Mouse (Mus musculus) kidney, adult 8-10 months (tissue): Measurements from ENCODE around the gene Casp9.
"Not testable (repeated sequence)": the region's sequence is repeated elsewhere in the genome, so short reads cannot be mapped to it uniquely, and the experiment has no call there.

Experiments
- DNase-seq, 2 experiments: peaks; one replicate each; pipeline ENCODE4 v3.0.0; 2022

Gene Casp9

GRCm38 (mm10) chr4:141793282-141794151 lies at the start of gene Casp9:
Gene Casp9, plus strand, starts transcription at chr4:141793612.
- peak; percentile 98 to 99 for DNase-seq

DNA sequence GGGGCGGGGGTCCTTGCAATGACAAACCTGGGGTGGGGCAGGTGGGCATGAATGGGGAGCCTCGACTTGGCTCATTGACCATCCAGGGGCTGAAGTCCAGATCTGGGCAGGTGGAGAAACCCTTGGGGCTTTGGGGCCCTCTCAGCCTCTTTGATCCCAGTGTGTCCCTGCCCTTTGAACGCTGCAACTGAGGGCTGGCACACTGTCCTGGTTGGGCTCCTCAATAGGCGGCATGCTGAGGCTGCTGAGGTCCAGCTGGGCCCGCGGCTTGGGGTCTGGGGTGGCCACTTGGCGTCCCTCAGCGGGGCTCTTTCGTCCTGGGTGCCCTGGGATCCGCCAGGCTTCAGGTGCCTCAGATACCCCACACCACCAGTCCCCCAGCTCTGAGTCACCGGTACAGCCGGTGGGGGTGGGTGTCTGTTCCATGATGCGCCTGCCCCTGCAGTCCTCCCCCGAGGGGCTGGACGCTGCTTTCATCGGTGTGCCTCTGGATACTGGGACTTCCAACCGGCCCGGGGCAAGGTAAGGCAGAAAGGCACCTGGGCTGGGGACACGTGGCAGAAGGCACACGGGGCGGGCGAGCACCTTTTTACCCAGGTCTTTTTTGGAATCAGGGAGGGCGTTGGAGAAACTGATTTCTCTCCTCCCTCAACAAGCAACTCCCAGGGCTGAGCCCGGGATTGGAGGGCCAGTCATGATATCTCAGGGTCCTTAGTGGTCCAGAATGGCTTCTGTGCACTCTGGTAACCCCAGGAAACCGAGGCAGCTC lies 46.6 kb upstream of the Casp9 start, which contains the start of gene Agmat:
Gene Agmat (plus strand): TSS at position 95 of the 769 bp plus-strand sequence.
- DNase-seq, result peak in 1 of 2 experiments; percentile 37

DNA sequence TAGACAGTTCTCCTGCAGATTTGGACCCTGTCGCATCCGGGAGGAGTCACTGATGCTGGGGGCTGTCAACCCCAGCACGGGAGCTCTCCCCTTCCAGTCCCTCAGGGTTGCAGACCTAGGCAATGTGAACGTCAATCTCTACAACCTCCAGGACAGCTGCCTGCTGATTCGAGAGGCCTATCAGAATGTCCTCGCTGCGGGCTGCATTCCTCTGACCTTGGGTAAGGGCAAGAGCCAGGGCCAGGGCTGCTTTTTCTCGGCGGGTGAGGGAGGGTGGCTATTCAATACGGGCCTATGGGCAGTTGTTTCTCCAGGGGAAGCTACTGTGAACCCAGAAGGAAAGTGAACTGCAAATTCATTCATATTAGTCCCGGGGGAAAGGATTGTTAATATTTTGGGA lies 43.9 kb upstream of the Casp9 start:
- DNase-seq, result no peak

DNA sequence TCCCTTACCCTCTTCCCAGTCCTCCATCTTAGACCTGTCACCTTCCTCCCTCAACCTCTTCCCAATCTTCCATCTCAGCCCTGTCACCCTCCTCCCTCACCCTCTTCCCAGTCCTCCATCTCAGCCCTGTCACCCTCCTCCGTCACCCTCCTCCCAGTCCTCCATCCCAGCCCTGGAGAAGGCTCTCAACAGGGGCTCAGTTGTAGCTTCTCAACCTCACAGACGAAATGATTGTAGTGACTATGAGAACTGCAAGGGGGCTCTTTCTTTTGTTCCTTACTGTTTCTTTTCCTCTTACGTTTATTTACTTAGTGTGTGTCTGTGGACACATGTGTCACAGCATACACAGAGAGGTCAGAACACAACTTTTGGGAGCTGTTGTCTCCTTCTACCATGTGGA lies 42.6 kb upstream of the Casp9 start:
- no peak for DNase-seq

DNA sequence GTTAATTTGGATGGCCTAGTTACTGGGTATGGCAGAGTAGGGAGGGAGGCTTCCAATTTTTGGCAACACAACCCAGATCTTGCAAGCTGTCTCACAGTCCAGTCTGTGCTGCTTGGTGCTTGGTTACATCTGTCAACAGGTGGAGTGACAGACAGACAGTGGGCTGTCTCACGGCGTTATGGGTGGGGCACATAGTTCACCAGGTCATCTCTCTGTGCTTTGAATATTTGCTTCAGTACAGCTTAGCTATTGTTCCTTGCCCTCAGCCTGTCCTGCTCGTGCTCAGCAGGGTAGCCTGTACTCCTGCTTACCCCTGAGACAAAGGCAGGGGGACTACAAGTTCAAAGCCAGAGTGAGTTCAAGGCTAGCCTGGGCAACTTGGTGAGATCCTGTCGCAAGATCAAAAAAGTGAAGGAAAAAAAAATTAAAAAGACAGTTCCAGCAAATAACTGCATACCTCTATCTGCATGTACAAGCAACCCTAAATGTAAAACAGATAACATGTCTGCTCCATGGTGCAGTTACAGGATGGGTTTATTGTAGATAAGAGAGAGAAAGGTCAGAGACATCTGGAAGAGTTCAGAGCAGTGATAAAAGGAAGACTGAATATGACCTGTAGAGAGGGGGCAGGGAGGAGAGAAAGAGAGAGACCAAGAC lies 41.9 kb upstream of the Casp9 start:
- DNase-seq, result no peak

DNA sequence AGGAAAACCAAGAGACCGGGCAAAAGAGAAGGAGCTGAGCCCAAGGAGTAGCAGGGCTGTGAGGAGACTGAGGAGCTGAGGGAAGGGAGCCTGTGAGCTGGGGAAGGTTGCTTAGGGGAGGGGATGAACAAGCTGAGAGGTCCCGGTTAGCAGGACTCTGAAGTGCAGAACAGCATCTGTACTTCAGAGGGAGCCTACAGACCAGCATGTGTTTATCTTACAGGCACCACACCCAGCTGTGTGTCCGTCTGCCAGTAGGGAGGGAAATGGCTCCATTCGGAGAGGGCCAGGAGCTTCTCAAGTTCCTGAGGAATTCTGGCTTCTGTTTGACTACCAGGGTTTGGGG lies 41.4 kb upstream of the Casp9 start:
- DNase-seq, result no peak

DNA sequence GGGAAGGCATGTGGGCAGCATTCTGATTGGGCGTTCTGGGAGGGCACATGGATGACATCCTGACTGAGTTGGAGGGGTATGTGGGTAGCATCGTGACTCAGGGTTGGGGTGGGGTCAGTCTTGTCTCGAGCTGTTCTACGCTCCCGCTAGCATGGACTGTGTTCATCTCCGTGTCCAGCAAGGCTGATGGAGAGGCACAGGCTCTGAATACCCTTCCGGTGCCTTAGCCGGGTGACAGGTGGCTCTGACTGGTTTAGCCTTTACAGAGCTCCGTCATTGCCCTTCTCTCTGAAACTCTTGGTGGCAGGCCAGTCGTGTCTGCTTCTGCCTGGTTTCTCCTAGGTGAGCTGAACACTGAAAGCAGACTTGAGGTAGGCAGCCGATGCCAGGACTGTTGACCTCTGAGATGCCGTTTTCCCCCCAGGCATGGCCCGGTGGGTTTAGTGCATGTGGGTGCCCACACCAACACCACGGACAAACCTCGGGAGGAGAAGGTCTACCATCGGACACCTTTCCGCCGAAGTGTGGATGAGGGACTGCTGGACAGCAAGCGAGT lies 38.0 kb upstream of the Casp9 start:
- peak in 1 of 2 experiments; percentile 34 for DNase-seq

- no peak for DNase-seq
Observed at GRCm38 (mm10) chr4:141757124-141757523, 36.3 kb upstream of the Casp9 start.

DNA sequence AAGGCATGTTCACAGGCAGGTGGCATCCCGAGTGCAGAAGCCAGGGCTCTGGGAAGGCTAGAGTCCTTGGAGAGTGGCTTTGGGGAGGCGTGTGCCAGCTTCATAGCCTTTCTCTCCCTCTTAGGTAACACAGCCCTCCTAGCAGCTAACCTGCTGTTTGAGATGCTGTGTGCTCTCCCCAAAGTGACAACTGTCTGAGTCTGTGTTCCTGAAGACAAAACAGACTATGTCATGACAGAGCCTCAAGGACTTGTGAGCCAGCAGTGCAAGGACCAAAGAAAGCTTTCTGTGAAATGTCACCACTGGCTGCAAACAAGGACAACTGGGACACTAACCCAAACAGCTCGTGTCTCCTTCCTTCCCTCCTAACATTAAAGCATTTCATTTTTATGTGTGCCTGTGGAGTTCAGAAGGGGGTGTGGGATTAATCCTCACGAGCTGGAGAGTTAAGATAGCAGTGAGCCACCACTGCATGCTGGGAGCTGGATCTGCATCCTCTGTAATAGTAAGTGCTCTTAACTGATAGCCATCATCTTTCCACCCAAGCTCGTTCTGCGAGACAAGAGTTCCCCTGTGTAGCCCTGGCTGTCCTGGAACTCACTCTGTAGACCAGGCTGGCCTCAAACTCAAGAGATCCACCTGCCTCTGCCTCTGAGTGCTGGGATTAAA lies 34.4 kb upstream of the Casp9 start:
- no peak for DNase-seq

DNA sequence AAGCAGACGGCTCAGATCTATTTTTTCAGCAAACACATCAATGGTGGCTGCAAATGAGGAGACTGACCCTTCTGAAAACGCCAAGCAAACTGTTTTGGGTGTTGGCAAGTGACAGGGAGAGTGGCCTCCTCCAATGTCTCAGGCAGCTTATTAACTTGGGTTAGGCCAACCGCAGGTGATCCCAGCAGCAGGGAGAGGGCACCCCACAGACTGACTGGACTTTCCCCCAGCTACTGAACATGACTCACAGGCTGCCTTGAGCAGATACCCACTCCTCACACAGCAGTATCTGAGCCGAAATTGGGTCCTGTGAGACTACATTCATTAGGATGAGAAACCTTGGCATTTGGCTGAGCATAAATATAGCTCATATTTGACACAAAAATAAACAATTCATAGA lies 32.5 kb upstream of the Casp9 start:
- DNase-seq, result peak; percentile 22 to 41

- no peak for DNase-seq
Observed at GRCm38 (mm10) chr4:141762102-141762598, 31.3 kb upstream of the Casp9 start.

DNA sequence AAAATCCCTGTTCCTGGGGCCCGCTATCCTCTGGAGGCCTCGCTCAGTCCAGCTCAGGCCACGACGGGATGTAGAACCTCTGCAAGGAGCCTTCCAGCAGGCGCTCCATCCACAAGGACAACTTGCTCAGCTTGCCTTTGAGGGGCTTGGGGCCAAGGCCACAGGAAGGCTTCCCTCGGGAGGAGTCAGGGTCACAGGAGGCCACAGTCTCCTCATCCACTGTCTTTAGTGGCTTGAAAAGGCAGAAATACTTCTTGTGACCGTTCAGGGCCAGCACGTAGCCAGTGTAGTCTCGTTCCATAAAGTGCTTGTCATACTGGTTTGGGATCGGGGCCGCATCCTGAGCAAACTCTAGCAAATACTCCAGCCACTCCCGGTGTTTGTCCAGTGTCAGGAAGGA lies 29.9 kb upstream of the Casp9 start:
- DNase-seq, result no peak

GRCm38 (mm10) chr4:141765008-141765407 lies 28.4 kb upstream of the Casp9 start:
- no peak for DNase-seq

DNA sequence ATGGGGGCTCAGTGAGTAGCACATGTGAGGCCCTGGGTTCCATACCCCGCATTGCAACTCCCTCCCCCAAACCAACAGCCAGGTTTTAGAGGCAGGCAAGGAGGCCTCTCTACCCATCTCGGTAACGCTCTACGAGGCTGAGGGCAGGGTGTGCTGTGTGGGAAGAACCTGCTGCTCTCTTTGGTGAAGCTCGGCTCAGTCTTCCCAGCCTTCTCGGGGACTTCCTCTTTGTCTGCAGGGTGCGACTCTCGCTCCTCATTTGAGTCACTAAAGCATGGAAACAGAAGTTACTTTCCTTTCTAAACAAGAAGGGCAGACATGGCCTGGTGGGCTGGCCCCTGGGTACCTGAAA lies 27.1 kb upstream of the Casp9 start:
- no peak for DNase-seq

DNA sequence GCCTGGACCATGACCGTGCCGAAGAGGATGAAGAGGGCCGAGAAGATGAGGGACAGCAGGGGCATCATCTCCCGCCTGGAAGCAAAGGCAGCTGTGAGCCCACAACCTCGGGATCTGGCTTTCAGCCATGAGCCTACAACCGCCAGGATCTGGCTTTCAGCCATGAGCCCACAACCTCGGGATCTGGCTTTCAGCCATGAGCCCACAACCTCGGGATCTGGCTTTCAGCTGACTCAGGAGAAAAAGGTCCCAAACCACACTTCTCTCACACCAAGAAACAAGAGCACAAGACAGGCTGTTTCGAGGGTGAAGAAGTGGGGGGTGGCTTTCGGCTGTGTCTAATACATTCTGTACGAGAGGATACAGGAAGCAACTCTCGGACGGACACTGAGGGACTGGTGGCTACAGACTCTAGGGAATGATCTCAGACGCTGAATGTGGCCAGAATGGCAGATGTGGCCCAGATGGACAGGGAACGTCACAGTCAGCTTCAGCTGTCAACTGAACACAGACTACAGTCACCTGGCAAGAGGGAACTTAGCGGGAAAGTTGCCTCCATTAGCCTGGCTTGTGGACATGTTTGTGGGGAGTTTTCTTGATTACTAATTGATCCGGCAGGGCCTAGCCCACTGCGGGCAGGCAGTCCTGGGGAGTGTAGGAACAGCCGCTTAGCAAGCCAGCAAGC lies 26.6 kb upstream of the Casp9 start:
- peak in 1 of 2 experiments; percentile 33 for DNase-seq

- no peak for DNase-seq
Observed at GRCm38 (mm10) chr4:141767353-141768036, 25.9 kb upstream of the Casp9 start.

- no peak for DNase-seq
Observed at GRCm38 (mm10) chr4:141769501-141770160, 23.8 kb upstream of the Casp9 start.

- no peak for DNase-seq
Observed at GRCm38 (mm10) chr4:141771823-141772222, 21.6 kb upstream of the Casp9 start.

- DNase-seq, result not testable (repeated sequence)
Observed at GRCm38 (mm10) chr4:141773019-141773418, 20.4 kb upstream of the Casp9 start.

DNA sequence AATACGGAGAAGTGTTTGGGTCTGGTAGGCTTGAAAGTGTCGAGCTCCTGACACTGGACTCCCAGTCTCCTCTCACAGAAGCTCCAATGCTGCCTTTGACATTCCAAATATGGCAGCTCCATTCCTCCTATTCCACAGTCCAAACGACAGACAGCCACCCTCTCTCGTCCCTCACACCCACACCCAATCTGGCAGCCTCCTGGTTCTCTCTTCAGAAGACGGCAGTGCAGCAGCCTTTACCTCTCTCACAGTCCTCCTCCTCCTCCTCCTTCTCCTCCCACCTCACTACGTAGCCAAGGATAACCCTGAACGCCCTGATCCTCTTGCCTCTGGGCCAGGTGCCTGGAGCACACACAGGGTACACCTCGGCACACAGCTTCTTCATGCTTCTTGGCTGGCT lies 13.6 kb upstream of the Casp9 start:
- DNase-seq, result no peak
